Mouse (Mus musculus): ENCODE measurements around the gene Ogg1. TPM values are rescaled to one million over a fixed set of nuclear protein-coding genes. Genes with fewer than 3 reads are reported as not detected.

Gene Ogg1
- polyA plus RNA-seq, 1 experiment from 2014 or later = 4.2 TPM

DNA sequence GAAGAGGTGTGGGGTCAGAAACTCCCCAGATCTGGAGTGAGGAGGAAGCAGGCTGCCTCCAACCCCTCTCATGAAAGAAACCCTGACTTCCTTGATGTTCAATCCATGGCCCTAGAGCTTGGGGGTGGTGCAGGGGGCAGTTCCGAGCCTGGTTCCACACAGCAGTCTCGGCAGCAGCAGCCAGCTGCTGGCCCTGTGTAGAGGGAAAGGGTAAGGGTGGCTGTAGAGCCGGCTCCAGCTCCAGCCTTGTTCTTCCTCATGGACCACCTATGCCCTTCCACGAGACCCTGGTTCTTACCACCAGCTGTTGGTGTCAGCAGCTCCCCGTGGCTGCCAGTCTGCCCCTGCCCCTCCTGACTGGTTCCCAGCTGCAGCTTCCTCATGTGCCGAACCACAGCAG lies 7.4 kb downstream of the Ogg1 start:
- no peak overlapping the region for H3K9ac ChIP-seq (replicated peaks)
- ATAC-seq (no peak), DNase-seq (peak; percentile 9)
- H3K27ac ChIP-seq (ENCODE audit: low read depth) = no peak overlapping the region
- WGBS (ENCODE audit: insufficient replicate concordance) = 62% methylated on average over 6 of the region's 6 CpGs
- no peaks in the 10 kb centered on the region for H3K27me3 ChIP-seq (ENCODE audit: insufficient read depth, low read length)
- peaks cover 27% of the 10 kb centered on the region for H3K36me3 ChIP-seq (replicated peaks; ENCODE audit: insufficient read depth, low read length)
- no peak overlapping the region for H3K4me2 ChIP-seq (ENCODE audit: low read depth, low read length)
- no peak overlapping the region for H3K4me3 ChIP-seq (ENCODE audit: low read depth, low read length)
- TF ChIP-seq CTCF (IDR thresholded peaks at IDR 0.05; ENCODE audit: low read depth) (no peak), EP300 (IDR thresholded peaks at IDR 0.05; ENCODE audit: low read depth) (no peak)
- no peaks in the 10 kb centered on the region for H3K9me3 ChIP-seq (ENCODE audit: low read length)
- H3K4me1 ChIP-seq (ENCODE audit: insufficient read depth) = peaks cover 5% of the 10 kb centered on the region; the same call in 1 of the 2 replicates

GRCm38 (mm10) chr6:113336852-113337620 lies 10.3 kb downstream of the Ogg1 start:
- Histone ChIP-seq H3K4me2 (ENCODE audit: low read depth, low read length) (no peak overlapping the region), H3K9me3 (ENCODE audit: low read length) (no peaks in the 10 kb centered on the region), H3K27me3 (ENCODE audit: insufficient read depth, low read length) (no peaks in the 10 kb centered on the region), H3K36me3 (replicated peaks; ENCODE audit: insufficient read depth, low read length) (peaks cover 31% of the 10 kb centered on the region), H3K27ac (ENCODE audit: low read depth) (no peak overlapping the region), H3K4me1 (ENCODE audit: insufficient read depth) (peaks cover 9% of the 10 kb centered on the region; the same call in 1 of the 2 replicates), H3K9ac (replicated peaks) (no peak overlapping the region), H3K4me3 (ENCODE audit: low read depth, low read length) (no peak overlapping the region)
- WGBS (ENCODE audit: insufficient replicate concordance) = 47% methylated on average over 8 of the region's 8 CpGs
- DNase-seq (no peak), ATAC-seq (no peak)
- TF ChIP-seq EP300 (IDR thresholded peaks at IDR 0.05; ENCODE audit: low read depth) (no peak), CTCF (IDR thresholded peaks at IDR 0.05; ENCODE audit: low read depth) (no peak)

DNA sequence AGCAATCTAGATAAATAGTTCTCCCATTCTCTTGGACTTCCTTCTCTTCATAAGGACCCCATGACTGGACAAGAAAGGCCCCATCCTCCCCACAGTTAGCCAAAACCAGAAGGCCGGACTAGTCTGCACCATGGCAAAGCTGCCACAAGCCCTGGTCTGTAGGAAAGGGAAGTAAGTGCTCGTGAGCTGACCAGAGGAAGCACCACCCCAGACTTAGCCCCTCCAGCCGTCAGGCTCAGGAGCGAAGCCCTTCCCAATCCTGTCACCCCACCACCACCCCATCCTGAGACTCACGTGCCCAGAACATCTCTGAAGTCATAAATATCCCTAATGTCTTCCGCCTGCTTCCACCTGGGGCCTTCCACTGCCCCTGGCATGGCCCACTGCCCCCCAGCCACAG lies 14.8 kb downstream of the Ogg1 start:
- no peak for DNase-seq
- Histone ChIP-seq H3K4me1 (ENCODE audit: insufficient read depth) (peaks cover 25% of the 10 kb centered on the region), H3K9ac (replicated peaks) (no peak overlapping the region), H3K9me3 (ENCODE audit: low read length) (no peaks in the 10 kb centered on the region), H3K4me2 (ENCODE audit: low read depth, low read length) (peak overlapping the region; percentile 34), H3K36me3 (replicated peaks; ENCODE audit: insufficient read depth, low read length) (0 out of 2 replicates have a peak, but pooled peaks cover 5% of the 10 kb centered on the region), H3K27ac (ENCODE audit: low read depth) (no peak overlapping the region), H3K27me3 (ENCODE audit: insufficient read depth, low read length) (no peaks in the 10 kb centered on the region), H3K4me3 (ENCODE audit: low read depth, low read length) (no peak overlapping the region)
- no peak for ATAC-seq
- WGBS (ENCODE audit: insufficient replicate concordance) = 52% methylated on average over 6 of the region's 6 CpGs
- TF ChIP-seq EP300 (IDR thresholded peaks at IDR 0.05; ENCODE audit: low read depth) (no peak), CTCF (IDR thresholded peaks at IDR 0.05; ENCODE audit: low read depth) (no peak)

DNA sequence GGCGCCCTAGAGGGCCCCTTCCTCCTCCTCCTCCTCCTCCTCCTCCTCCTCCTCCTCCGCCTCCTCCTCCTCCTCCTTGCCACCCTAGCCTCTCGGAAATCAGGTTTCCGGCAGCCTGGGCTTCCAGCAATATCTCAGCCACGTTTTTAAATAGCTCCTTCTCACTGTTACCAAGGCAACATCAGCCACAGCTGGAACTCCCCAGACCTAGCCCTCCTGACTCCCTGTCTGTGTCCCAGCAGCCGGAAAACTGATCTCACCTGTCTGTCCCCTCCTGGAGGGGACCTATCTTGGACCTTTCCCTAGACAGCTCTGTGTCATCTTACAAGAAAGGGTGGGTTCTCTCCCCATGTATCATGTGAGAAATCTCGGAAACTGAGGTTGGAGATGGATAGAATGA lies 15.5 kb downstream of the Ogg1 start:
- no peaks in the 10 kb centered on the region for H3K27me3 ChIP-seq (ENCODE audit: insufficient read depth, low read length)
- H3K9me3 ChIP-seq (ENCODE audit: low read length) = no peaks in the 10 kb centered on the region
- H3K4me1 ChIP-seq (ENCODE audit: insufficient read depth) = peaks cover 21% of the 10 kb centered on the region
- 0 out of 2 replicates have a peak, but pooled peaks cover 5% of the 10 kb centered on the region for H3K36me3 ChIP-seq (replicated peaks; ENCODE audit: insufficient read depth, low read length)
- peak overlapping the region; percentile 34; the same call in 1 of the 2 replicates for H3K4me2 ChIP-seq (ENCODE audit: low read depth, low read length)
- DNase-seq (no peak), ATAC-seq (no peak)
- no peak overlapping the region for H3K27ac ChIP-seq (ENCODE audit: low read depth)
- TF ChIP-seq CTCF (IDR thresholded peaks at IDR 0.05; ENCODE audit: low read depth) (no peak), EP300 (IDR thresholded peaks at IDR 0.05; ENCODE audit: low read depth) (no peak)
- H3K4me3 ChIP-seq (ENCODE audit: low read depth, low read length) = no peak overlapping the region
- 60% methylated on average over 5 of the region's 7 CpGs for WGBS (ENCODE audit: insufficient replicate concordance)
- H3K9ac ChIP-seq (replicated peaks) = no peak overlapping the region

- Histone ChIP-seq H3K27me3 (ENCODE audit: insufficient read depth, low read length) (no peaks in the 10 kb centered on the region), H3K27ac (ENCODE audit: low read depth) (peak within 1 kb of the TSS; percentile 42; the same call in 1 of the 2 replicates), H3K4me2 (ENCODE audit: low read depth, low read length) (peak within 1 kb of the TSS; percentile 83), H3K36me3 (replicated peaks; ENCODE audit: insufficient read depth, low read length) (0 out of 2 replicates have a peak, but pooled peaks cover 5% of the 10 kb centered on the region), H3K4me1 (ENCODE audit: insufficient read depth) (peaks cover 20% of the 10 kb centered on the region), H3K9ac (replicated peaks) (peak within 1 kb of the TSS; percentile 78), H3K9me3 (ENCODE audit: low read length) (no peaks in the 10 kb centered on the region), H3K4me3 (ENCODE audit: low read depth, low read length) (peak within 1 kb of the TSS; percentile 61)
- DNase-seq = peak; percentile 75
- WGBS (ENCODE audit: insufficient replicate concordance) = 14% methylated on average over 32 of the region's 32 CpGs
- ATAC-seq = peak; percentile 80
- TF ChIP-seq CTCF (IDR thresholded peaks at IDR 0.05; ENCODE audit: low read depth) (no peak), EP300 (IDR thresholded peaks at IDR 0.05; ENCODE audit: low read depth) (no peak)
Measured at GRCm38 (mm10) chr6:113343177-113344092, 16.7 kb downstream of the Ogg1 start, which contains the start of gene Camk1. Gene Camk1, minus strand, starts transcription at chr6:113343984.

- no peak overlapping the region for H3K4me3 ChIP-seq (ENCODE audit: low read depth, low read length)
- 0 out of 2 replicates have a peak overlapping the region, but pooled peaks have one; percentile 78 for H3K9ac ChIP-seq (replicated peaks)
- 0 out of 2 replicates have a peak, but pooled peaks cover 5% of the 10 kb centered on the region for H3K36me3 ChIP-seq (replicated peaks; ENCODE audit: insufficient read depth, low read length)
- H3K9me3 ChIP-seq (ENCODE audit: low read length) = no peaks in the 10 kb centered on the region
- DNase-seq (peak; percentile 64), ATAC-seq (peak; percentile 29)
- H3K27ac ChIP-seq (ENCODE audit: low read depth) = peak overlapping the region; percentile 29; the same call in 1 of the 2 replicates
- H3K27me3 ChIP-seq (ENCODE audit: insufficient read depth, low read length) = no peaks in the 10 kb centered on the region
- peak overlapping the region; percentile 83 for H3K4me2 ChIP-seq (ENCODE audit: low read depth, low read length)
- TF ChIP-seq EP300 (IDR thresholded peaks at IDR 0.05; ENCODE audit: low read depth) = no peak
- no peak for TF ChIP-seq CTCF (IDR thresholded peaks at IDR 0.05; ENCODE audit: low read depth)
- WGBS (ENCODE audit: insufficient replicate concordance) = 28% methylated on average over 2 of the region's 2 CpGs
- peaks cover 20% of the 10 kb centered on the region for H3K4me1 ChIP-seq (ENCODE audit: insufficient read depth)
Measured at GRCm38 (mm10) chr6:113344321-113344720, 17.5 kb downstream of the Ogg1 start.

All from liver, postnatal 0 days (tissue).